Mouse (Mus musculus): ENCODE results near the gene Ndfip2. TPM values are rescaled to one million over a fixed set of nuclear protein-coding genes. Genes with fewer than 3 reads are reported as not detected.

Gene Ndfip2
- total and polyA plus RNA-seq, 3 experiments = 12.6 to 49.6 (median 19.0) TPM

DNA sequence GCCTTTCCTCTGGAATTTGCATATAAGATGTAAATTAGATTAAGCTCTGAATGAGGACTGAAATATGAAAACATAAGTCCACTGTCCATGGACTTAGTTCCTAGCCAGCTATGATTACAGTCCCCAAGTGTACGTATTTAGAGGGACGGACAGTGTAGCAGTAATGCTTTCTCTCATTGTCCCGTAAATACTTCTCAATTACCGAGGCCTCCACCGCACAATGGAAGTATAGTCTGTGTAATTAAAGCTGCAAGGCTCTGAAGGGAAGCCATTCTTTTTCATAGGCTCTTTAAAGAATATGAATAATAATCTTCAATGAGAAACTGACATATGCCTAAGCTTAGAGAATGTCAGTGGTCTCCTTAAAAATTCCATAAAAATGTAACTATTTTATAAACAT is 64.5 kb downstream of the Ndfip2 start:
- H3K4me2 ChIP-seq (ENCODE audit: insufficient read depth, low read depth, poor library complexity, severe bottlenecking) = no peak overlapping the region
- H3K4me1 ChIP-seq (ENCODE audit: control insufficient read depth in 1 of 2, insufficient read depth in 2 of 2) = no peaks in the 10 kb centered on the region
- DNase-seq (ENCODE audit: extremely low read depth) = no peak
- peaks cover 3% of the 10 kb centered on the region for H3K9me3 ChIP-seq (replicated peaks; ENCODE audit: low read length)
- no peaks in the 10 kb centered on the region for H3K27me3 ChIP-seq (replicated peaks)
- H3K4me3 ChIP-seq (replicated peaks in 1 of 3; ENCODE audit: low read depth in 2 of 3, low read length in 2 of 3, poor library complexity in 1 of 3) = no peak overlapping the region
- TF ChIP-seq TBP (conservative IDR thresholded peaks at IDR 0.05; ENCODE audit: low read depth, low read length) (no peak), ZNF384 (IDR thresholded peaks at IDR 0.05; ENCODE audit: low read depth, low read length) (no peak), ELF1 (IDR thresholded peaks at IDR 0.05; ENCODE audit: low read depth, low read length) (no peak), CHD2 (IDR thresholded peaks at IDR 0.05; ENCODE audit: low read length) (no peak), USF2 (conservative IDR thresholded peaks at IDR 0.05; ENCODE audit: low read depth, low read length) (no peak), MXI1 (IDR thresholded peaks at IDR 0.05; ENCODE audit: low read depth, low read length) (no peak), JUND (conservative IDR thresholded peaks at IDR 0.05; ENCODE audit: low read depth, low read length) (no peak), POLR2A (IDR thresholded peaks at IDR 0.05; ENCODE audit: low read depth, low read length) (no peak), USF1 (IDR thresholded peaks at IDR 0.05; ENCODE audit: low read depth, low read length) (no peak), BHLHE40 (IDR thresholded peaks at IDR 0.05; ENCODE audit: low read depth, low read length) (no peak), MAZ (IDR thresholded peaks at IDR 0.05; ENCODE audit: low read depth, low read length) (no peak), CHD1 (IDR thresholded peaks at IDR 0.05; ENCODE audit: low read depth, low read length) (no peak), UBTF (IDR thresholded peaks at IDR 0.05; ENCODE audit: low read depth, low read length) (no peak), KAT2A (IDR thresholded peaks at IDR 0.05; ENCODE audit: insufficient replicate concordance, low read length) (no peak), HCFC1 (IDR thresholded peaks at IDR 0.05; ENCODE audit: low read depth, low read length) (no peak), RAD21 (IDR thresholded peaks at IDR 0.05; ENCODE audit: low read depth, low read length) (no peak), TCF12 (IDR thresholded peaks at IDR 0.05; ENCODE audit: low read depth, low read length) (no peak), CTCF (conservative IDR thresholded peaks at IDR 0.05 in 1 of 2, IDR thresholded peaks at IDR 0.05 in 1 of 2; ENCODE audit: low read depth in 2 of 2, low read length in 2 of 2) (no peak), MEF2A (IDR thresholded peaks at IDR 0.05; ENCODE audit: borderline replicate concordance, low read depth, low read length) (no peak)
- no peaks in the 10 kb centered on the region for H3K79me2 ChIP-seq (replicated peaks; ENCODE audit: control insufficient read depth, extremely low read depth, insufficient read depth, poor library complexity, severe bottlenecking)
- no peak overlapping the region for H3K27ac ChIP-seq (ENCODE audit: insufficient read depth, low read depth)
- H3K9ac ChIP-seq (ENCODE audit: insufficient read depth, low read depth) = no peak overlapping the region
- dilution Hi-C loops (cut with MboI; ENCODE audit: extremely low pct_ligation_motif_present, extremely low pct_unique_long_range_greater_than_20kb, low sequenced_read_pairs) = no loop called here
- H3K36me3 ChIP-seq (replicated peaks in 1 of 2; ENCODE audit: control insufficient read depth in 1 of 2, insufficient read depth in 1 of 2, low read length in 1 of 2) = no peaks in the 10 kb centered on the region
- in situ Hi-C loops (cut with MboI; ENCODE audit: low pct_ligation_motif_present, low pct_unique_long_range_greater_than_20kb, low sequenced_read_pairs) = no loop called here

DNA sequence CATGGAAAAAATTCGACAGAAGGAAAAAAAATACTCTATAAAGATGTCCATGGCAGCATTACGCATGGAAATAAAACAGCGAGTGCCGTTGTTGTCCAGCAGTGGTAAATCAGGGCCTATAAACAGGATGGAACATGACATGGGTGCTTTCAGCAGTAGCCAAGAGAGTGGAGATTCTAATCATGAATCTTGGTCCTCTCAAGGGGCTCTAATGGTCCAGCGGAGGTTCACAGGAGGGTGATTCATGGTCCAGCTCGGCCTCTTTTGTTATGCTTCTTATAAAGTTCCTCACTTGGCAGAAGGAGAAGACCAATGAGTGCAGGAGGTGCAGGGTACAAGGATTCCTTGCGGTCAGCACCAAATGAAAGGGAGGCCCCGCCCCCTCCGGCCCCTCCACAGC is 65.1 kb downstream of the Ndfip2 start:
- DNase-seq (ENCODE audit: extremely low read depth) = no peak
- in situ Hi-C loops (cut with MboI; ENCODE audit: low pct_ligation_motif_present, low pct_unique_long_range_greater_than_20kb, low sequenced_read_pairs) = no loop called here
- TF ChIP-seq JUN (IDR thresholded peaks at IDR 0.05; ENCODE audit: insufficient read depth, low read depth, low read length) (no peak), EP300 (IDR thresholded peaks at IDR 0.05; ENCODE audit: low read length) (no peak), ELF1 (IDR thresholded peaks at IDR 0.05; ENCODE audit: low read depth, low read length) (no peak), CHD2 (IDR thresholded peaks at IDR 0.05; ENCODE audit: low read length) (no peak)
- Histone ChIP-seq H3K27me3 (replicated peaks) (no peaks in the 10 kb centered on the region), H3K9ac (ENCODE audit: insufficient read depth, low read depth) (no peak overlapping the region), H3K9me3 (replicated peaks; ENCODE audit: low read length) (peaks cover 3% of the 10 kb centered on the region), H3K79me2 (replicated peaks; ENCODE audit: control insufficient read depth, extremely low read depth, insufficient read depth, poor library complexity, severe bottlenecking) (no peaks in the 10 kb centered on the region), H3K4me3 (replicated peaks in 1 of 3; ENCODE audit: low read depth in 2 of 3, low read length in 2 of 3, poor library complexity in 1 of 3) (no peak overlapping the region), H3K4me2 (ENCODE audit: insufficient read depth, low read depth, poor library complexity, severe bottlenecking) (no peak overlapping the region), H3K27ac (ENCODE audit: insufficient read depth, low read depth) (no peak overlapping the region), H3K36me3 (replicated peaks in 1 of 2; ENCODE audit: control insufficient read depth in 1 of 2, insufficient read depth in 1 of 2, low read length in 1 of 2) (no peaks in the 10 kb centered on the region), H3K4me1 (ENCODE audit: control insufficient read depth in 1 of 2, insufficient read depth in 2 of 2) (peaks cover 0 to 2% of the 10 kb centered on the region in 2 experiments; a peak in 1 of 4 replicates)
- dilution Hi-C loops (cut with MboI; ENCODE audit: extremely low pct_ligation_motif_present, extremely low pct_unique_long_range_greater_than_20kb, low sequenced_read_pairs) = no loop called here
